Comparison of ENCODE assay signal across 31 mouse cellular contexts in the genomic region with DNA sequence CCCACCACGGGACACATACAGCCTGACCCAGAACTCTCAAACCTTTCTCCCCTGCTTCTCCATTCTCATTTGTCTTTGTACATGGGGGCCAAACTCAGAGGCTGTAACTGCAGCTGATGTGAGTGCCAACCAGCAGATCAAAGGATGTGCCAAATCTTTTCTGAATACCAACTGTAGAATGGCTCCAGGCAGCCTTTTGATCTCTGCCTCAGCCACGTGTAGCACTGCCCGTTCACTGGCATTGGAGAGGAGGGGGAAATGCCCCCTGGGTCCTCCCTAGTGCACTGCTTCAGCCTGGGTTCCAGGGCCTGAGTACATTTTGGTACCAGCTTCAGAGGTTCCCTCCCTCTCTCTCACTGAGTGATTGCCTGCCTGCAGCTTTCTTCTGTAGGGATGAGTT. TPM values are rescaled to one million over a fixed set of nuclear protein-coding genes. Genes with fewer than 3 reads are reported as not detected.
DNase-seq lines count a peak whose midpoint lies in the region; ATAC-seq and TF ChIP-seq lines count a peak whose summit lies in the region.
"Had no signal": no experiment of that assay in that cellular context is flagged by ENCODE, and none has a peak within 500 bp of the region (broad histone marks: within the 10 kb centered on the region; RNA-seq: fewer than 3 reads in every experiment).

No protein-coding gene starts in this region.

- no peak overlapping the region for H3K27ac ChIP-seq in forebrain, embryonic 14.5 days (ENCODE audit: low read depth, low read length)
- no peak overlapping the region for H3K27ac ChIP-seq in forebrain, embryonic 12.5 days
- no peak overlapping the region for H3K27ac ChIP-seq in hindbrain, embryonic 16.5 days (ENCODE audit: low read depth, low read length)
- H3K27ac ChIP-seq in hindbrain, embryonic 13.5 days: no peak overlapping the region
- H3K27ac ChIP-seq in testis, adult 2 months (ENCODE audit: control insufficient read depth, insufficient read depth, low read depth, low read length): no peak overlapping the region
- no peak overlapping the region for H3K27ac ChIP-seq in midbrain, postnatal 0 days (ENCODE audit: low read depth, low read length)
- H3K27ac ChIP-seq: hindbrain, embryonic 10.5 days; kidney, postnatal 0 days; liver, embryonic 12.5 days; neural tube, embryonic 13.5 days; stomach, postnatal 0 days had no signal

- no peak overlapping the region for H3K9ac ChIP-seq in forebrain, embryonic 14.5 days (ENCODE audit: low read length)
- no peak overlapping the region for H3K9ac ChIP-seq in forebrain, embryonic 12.5 days
- H3K9ac ChIP-seq in hindbrain, embryonic 16.5 days (ENCODE audit: low read depth, low read length): no peak overlapping the region
- no peak overlapping the region for H3K9ac ChIP-seq in hindbrain, embryonic 13.5 days
- no peak overlapping the region for H3K9ac ChIP-seq in midbrain, postnatal 0 days (replicated peaks; ENCODE audit: low read length, poor library complexity, severe bottlenecking)
- H3K9ac ChIP-seq: liver, embryonic 12.5 days; liver, postnatal 0 days; neural tube, embryonic 13.5 days had no signal

- H3K36me3 ChIP-seq in forebrain, embryonic 14.5 days (ENCODE audit: control insufficient read depth, insufficient read depth, low read length): no peaks in the 10 kb centered on the region
- no peaks in the 10 kb centered on the region for H3K36me3 ChIP-seq in forebrain, embryonic 12.5 days (replicated peaks)
- H3K36me3 ChIP-seq in hindbrain, embryonic 16.5 days (ENCODE audit: control insufficient read depth, insufficient read depth, low read length): no peaks in the 10 kb centered on the region
- H3K36me3 ChIP-seq in hindbrain, embryonic 13.5 days: no peaks in the 10 kb centered on the region
- H3K36me3 ChIP-seq in testis, adult 2 months (ENCODE audit: control insufficient read depth, insufficient read depth, low read length): no peaks in the 10 kb centered on the region
- no peaks in the 10 kb centered on the region for H3K36me3 ChIP-seq in midbrain, postnatal 0 days (ENCODE audit: insufficient read depth, low read length)
- H3K36me3 ChIP-seq: hindbrain, embryonic 10.5 days; liver, embryonic 12.5 days; neural tube, embryonic 13.5 days had no signal

- H3K4me1 ChIP-seq in forebrain, embryonic 14.5 days (ENCODE audit: control insufficient read depth, insufficient read depth, low read length): peaks cover 3% of the 10 kb centered on the region; the same call in 1 of the 2 replicates
- H3K4me1 ChIP-seq in forebrain, embryonic 12.5 days: peaks cover 15% of the 10 kb centered on the region
- H3K4me1 ChIP-seq in hindbrain, embryonic 16.5 days (ENCODE audit: control insufficient read depth, insufficient read depth, low read depth, low read length): peaks cover 3% of the 10 kb centered on the region; the same call in 1 of the 2 replicates
- H3K4me1 ChIP-seq in hindbrain, embryonic 13.5 days (replicated peaks): peaks cover 9% of the 10 kb centered on the region; the same call in 1 of the 2 replicates
- H3K4me1 ChIP-seq in testis, adult 2 months (ENCODE audit: control insufficient read depth, insufficient read depth, low read length): peaks cover 4% of the 10 kb centered on the region
- no peaks in the 10 kb centered on the region for H3K4me1 ChIP-seq in midbrain, postnatal 0 days (ENCODE audit: insufficient read depth, low read length)
- H3K4me1 ChIP-seq: liver, embryonic 12.5 days had no signal

- H3K4me2 ChIP-seq in forebrain, embryonic 14.5 days (ENCODE audit: low read length): no peak overlapping the region
- no peak overlapping the region for H3K4me2 ChIP-seq in forebrain, embryonic 12.5 days
- H3K4me2 ChIP-seq in hindbrain, embryonic 16.5 days (ENCODE audit: low read length): no peak overlapping the region
- no peak overlapping the region for H3K4me2 ChIP-seq in hindbrain, embryonic 13.5 days
- no peak overlapping the region for H3K4me2 ChIP-seq in midbrain, postnatal 0 days (ENCODE audit: low read depth, low read length, poor library complexity, severe bottlenecking)
- H3K4me2 ChIP-seq: liver, embryonic 12.5 days; neural tube, embryonic 13.5 days had no signal

- ATAC-seq in forebrain, embryonic 14.5 days: no peak
- ATAC-seq in forebrain, embryonic 12.5 days (ENCODE audit: low FRiP score): no peak
- peak; percentile 75 for ATAC-seq in hindbrain, embryonic 16.5 days
- no peak for ATAC-seq in hindbrain, embryonic 13.5 days (ENCODE audit: low FRiP score)
- ATAC-seq in midbrain, postnatal 0 days (ENCODE audit: low FRiP score): peak; percentile 61
- ATAC-seq: liver, embryonic 12.5 days; liver, postnatal 0 days had no signal

- WGBS in forebrain, embryonic 14.5 days: 24% methylated on average over 3 of the region's 3 CpGs
- WGBS in forebrain, embryonic 12.5 days: 26% methylated on average over 3 of the region's 3 CpGs
- 20% methylated on average over 3 of the region's 3 CpGs for WGBS in hindbrain, embryonic 16.5 days
- 34% methylated on average over 3 of the region's 3 CpGs for WGBS in hindbrain, embryonic 13.5 days
- WGBS in midbrain, postnatal 0 days: 19% methylated on average over 3 of the region's 3 CpGs

- TF ChIP-seq CTCF in testis, adult 2 months (IDR thresholded peaks at IDR 0.05; ENCODE audit: control insufficient read depth, insufficient read depth, insufficient replicate concordance, low read depth, low read length): no peak
- no peak for TF ChIP-seq CTCF in midbrain, postnatal 0 days (IDR thresholded peaks at IDR 0.05)

- TF ChIP-seq POLR2A in testis, adult 2 months (IDR thresholded peaks at IDR 0.05; ENCODE audit: control insufficient read depth, low read depth, low read length): no peak

- no peak overlapping the region for H3K4me3 ChIP-seq in forebrain, embryonic 14.5 days (ENCODE audit: low read depth, low read length)
- H3K4me3 ChIP-seq in forebrain, embryonic 12.5 days (replicated peaks): no peak overlapping the region
- no peak overlapping the region for H3K4me3 ChIP-seq in hindbrain, embryonic 16.5 days (ENCODE audit: low read length)
- H3K4me3 ChIP-seq in hindbrain, embryonic 13.5 days: no peak overlapping the region
- H3K4me3 ChIP-seq in testis, adult 2 months (ENCODE audit: control insufficient read depth, low read depth, low read length): peak overlapping the region; percentile 62
- H3K4me3 ChIP-seq in midbrain, postnatal 0 days (ENCODE audit: low read depth, low read length): no peak overlapping the region
- H3K4me3 ChIP-seq: hindbrain, embryonic 10.5 days; liver, embryonic 12.5 days; neural tube, embryonic 13.5 days had no signal

- no peaks in the 10 kb centered on the region for H3K9me3 ChIP-seq in forebrain, embryonic 14.5 days (replicated peaks; ENCODE audit: control insufficient read depth, low read length)
- no peaks in the 10 kb centered on the region for H3K9me3 ChIP-seq in forebrain, embryonic 12.5 days
- no peaks in the 10 kb centered on the region for H3K9me3 ChIP-seq in hindbrain, embryonic 16.5 days (ENCODE audit: control insufficient read depth, low read length)
- no peaks in the 10 kb centered on the region for H3K9me3 ChIP-seq in hindbrain, embryonic 13.5 days
- H3K9me3 ChIP-seq in midbrain, postnatal 0 days (ENCODE audit: low read length): no peaks in the 10 kb centered on the region
- H3K9me3 ChIP-seq: hindbrain, embryonic 10.5 days; liver, embryonic 12.5 days; neural tube, embryonic 13.5 days had no signal

- peak; percentile 24 for DNase-seq in forebrain, embryonic 14.5 days (ENCODE audit: low spot score)
- DNase-seq in testis, postnatal 10 days (ENCODE audit: low spot score): no peak
- DNase-seq in midbrain, postnatal 0 days (ENCODE audit: low spot score): peak; percentile 48
- no peak for DNase-seq in kidney, adult 11 months
- DNase-seq: cerebellum, adult 2 months; cerebellum, postnatal 36 days; gastrocnemius, postnatal 10 days; heart, postnatal 14 days; kidney, adult 8-10 months; layer of hippocampus, postnatal 36 days; left cerebral cortex, postnatal 4 days; liver, postnatal 0 days; lung, postnatal 36 days; thymus, postnatal 4 days had no signal

- no peaks in the 10 kb centered on the region for H3K27me3 ChIP-seq in forebrain, embryonic 14.5 days (replicated peaks; ENCODE audit: control insufficient read depth, insufficient read depth, low read length)
- H3K27me3 ChIP-seq in forebrain, embryonic 12.5 days: no peaks in the 10 kb centered on the region
- no peaks in the 10 kb centered on the region; the same call in 1 of the 2 replicates for H3K27me3 ChIP-seq in hindbrain, embryonic 16.5 days (replicated peaks; ENCODE audit: control insufficient read depth, insufficient read depth, low read length)
- H3K27me3 ChIP-seq in hindbrain, embryonic 13.5 days: no peaks in the 10 kb centered on the region
- H3K27me3 ChIP-seq in testis, adult 2 months (ENCODE audit: control insufficient read depth, insufficient read depth, low read length): no peaks in the 10 kb centered on the region
- H3K27me3 ChIP-seq in midbrain, postnatal 0 days (ENCODE audit: insufficient read depth, low read length): no peaks in the 10 kb centered on the region
- H3K27me3 ChIP-seq: neural tube, embryonic 13.5 days had no signal

RNA-seq across cellular contexts. Expression of gene Ttc29, which starts 1.5 kb away (rescaled TPM):
- 0.41 and 1.1 TPM in 2 replicates for polyA plus RNA-seq in forebrain, embryonic 14.5 days (2014; fragmentation: Nextera tagmentation; extraction: Ambion mirVana)
- polyA plus RNA-seq in forebrain, embryonic 12.5 days (2016; fragmentation: Nextera tagmentation; extraction: Ambion mirVana): 0.31 and 0.33 TPM in 2 replicates
- polyA plus RNA-seq in hindbrain, embryonic 16.5 days (2015; fragmentation: Nextera tagmentation; extraction: Ambion mirVana): 0.79 and 1.2 TPM in 2 replicates
- 0.54 and 1.5 TPM in 2 replicates for polyA plus RNA-seq in hindbrain, embryonic 13.5 days (2015; fragmentation: Nextera tagmentation; extraction: Ambion mirVana)
- polyA plus RNA-seq in testis, adult 2 months (2012; rRNA removed): 160 and 164 TPM in 2 replicates
- 0.47 and 5.3 TPM in 2 replicates for total RNA-seq in midbrain, postnatal 0 days (2014; rRNA removed)
- 1.0 and 1.4 TPM in 2 replicates for polyA plus RNA-seq in midbrain, postnatal 0 days (2015; fragmentation: Nextera tagmentation; extraction: Ambion mirVana)
- total RNA-seq: adrenal gland, postnatal 36 days; gastrocnemius, postnatal 10 days; heart, adult 8-10 months; heart, postnatal 14 days; layer of hippocampus, postnatal 36 days; megakaryocyte, adult 5-6 weeks; MEL had no signal
- polyA plus RNA-seq: heart, embryonic 14.5 days; intestine, embryonic 14.5 days; large intestine, adult 2 months; liver, embryonic 12.5 days; liver, postnatal 0 days; neural tube, embryonic 13.5 days; spleen, adult 2 months; stomach, postnatal 0 days had no signal

Comparison
In these comparisons a context has a peak if more than half of its experiments do, and no peak if none do; other contexts are left out.
1. ATAC-seq: peak in hindbrain, embryonic 16.5 days (single experiment) and midbrain, postnatal 0 days (single experiment); none in forebrain, embryonic 14.5 days (single experiment), forebrain, embryonic 12.5 days (single experiment) and hindbrain, embryonic 13.5 days (single experiment).
2. DNase-seq: peak in forebrain, embryonic 14.5 days (single experiment) and midbrain, postnatal 0 days (single experiment); none in testis, postnatal 10 days (single experiment) and kidney, adult 11 months (single experiment).
3. RNA of gene Ttc29, which starts 1.5 kb away (polyA plus RNA-seq): 160 to 164 TPM in testis, adult 2 months; 0.54 to 1.5 TPM in hindbrain, embryonic 13.5 days, 1.0 to 1.4 TPM in midbrain, postnatal 0 days, 0.79 to 1.2 TPM in hindbrain, embryonic 16.5 days, 0.41 to 1.1 TPM in forebrain, embryonic 14.5 days and 0.31 to 0.33 TPM in forebrain, embryonic 12.5 days; every median in the first group is over 10 times any median in the second.